Mouse (Mus musculus): ENCODE measurements around the gene Olfr1377. TPM values are rescaled to one million over a fixed set of nuclear protein-coding genes. Genes with fewer than 3 reads are reported as not detected.

Gene Olfr1377
- polyA plus RNA-seq (2015; fragmentation: Illumina TruSeq; extraction: RNeasy Lipid Tissue Mini Kit (QIAGEN cat#74804); ENCODE audit: insufficient read depth, low replicate concordance): not detected

GRCm38 (mm10) chr11:50981667-50982066 is at the start of gene Olfr1377:
Gene Olfr1377 (plus strand): TSS chr11:50981967.

DNA sequence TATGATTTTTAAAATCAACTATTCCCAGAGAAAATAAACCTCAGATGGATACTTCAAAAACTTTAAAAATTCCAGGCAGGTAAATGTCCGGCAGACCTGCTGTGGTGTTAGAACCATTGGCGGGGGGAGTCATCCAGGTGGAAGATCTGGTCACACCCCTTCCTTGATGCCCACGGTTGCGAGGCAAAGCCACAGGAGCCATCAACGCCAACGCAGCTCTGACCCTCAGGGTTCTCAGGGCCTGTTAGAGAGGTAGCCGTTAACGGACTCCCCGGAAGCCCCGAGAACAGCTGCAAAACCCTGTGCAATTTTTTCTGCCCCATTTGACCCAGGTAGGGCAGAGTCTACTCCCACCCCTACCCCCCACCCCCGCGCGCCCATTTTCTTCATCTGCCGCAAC is 38.3 kb upstream of the Olfr1377 start, which contains the start of gene 4933414I15Rik:
Gene 4933414I15Rik (minus strand): TSS at position 260 of the 400 bp plus-strand sequence.

GRCm38 (mm10) chr11:50953665-50954064 is 28.1 kb upstream of the Olfr1377 start, which contains the start of gene Prop1:
Gene Prop1 (minus strand): TSS chr11:50953765.

DNA sequence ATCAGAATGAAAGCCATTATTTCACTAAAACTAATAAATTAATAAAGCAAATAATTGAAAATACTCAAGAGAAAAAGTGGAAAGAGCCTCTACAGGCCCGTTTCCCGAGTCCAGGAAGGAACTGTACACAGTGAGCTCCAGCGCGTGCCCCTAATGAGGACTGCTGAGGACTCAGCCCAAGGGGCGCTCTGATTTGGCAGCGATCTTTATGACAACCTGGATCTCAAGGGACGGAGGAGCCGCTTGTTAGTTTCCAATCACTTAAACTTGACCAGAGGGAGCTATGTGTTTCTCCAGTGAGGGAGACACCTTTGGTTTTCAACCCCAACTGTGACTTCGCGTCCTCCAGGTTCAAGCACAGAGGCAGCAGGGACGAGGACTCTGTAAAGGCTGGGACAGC is 15.5 kb upstream of the Olfr1377 start, which contains the start of gene Olfr1378:
Gene Olfr1378 (plus strand): TSS at position 301 of the 400 bp plus-strand sequence.

GRCm38 (mm10) chr11:51003296-51003695 is 21.5 kb downstream of the Olfr1377 start, which contains the start of gene Olfr51:
Gene Olfr51 (plus strand): TSS chr11:51003596.

GRCm38 (mm10) chr11:51013936-51014335 is 32.2 kb downstream of the Olfr1377 start, which contains the start of gene Olfr54:
Gene Olfr54 (plus strand): TSS chr11:51014236.

Other genes with a start within 250 kb of the Olfr1377 start
- 5.4 TPM for gene Zfp354c, start 154.2 kb upstream of the Olfr1377 start, polyA plus RNA-seq (2015; fragmentation: Illumina TruSeq; extraction: RNeasy Lipid Tissue Mini Kit (QIAGEN cat#74804); ENCODE audit: insufficient read depth, low replicate concordance)
- gene Zfp879, start 140.4 kb upstream of the Olfr1377 start, polyA plus RNA-seq (2015; fragmentation: Illumina TruSeq; extraction: RNeasy Lipid Tissue Mini Kit (QIAGEN cat#74804); ENCODE audit: insufficient read depth, low replicate concordance): 0.37 TPM
- 2.6 TPM for gene Grm6, start 131.3 kb upstream of the Olfr1377 start, polyA plus RNA-seq (2015; fragmentation: Illumina TruSeq; extraction: RNeasy Lipid Tissue Mini Kit (QIAGEN cat#74804); ENCODE audit: insufficient read depth, low replicate concordance)
- 0.62 TPM for gene Zfp454, start 94.3 kb upstream of the Olfr1377 start, polyA plus RNA-seq (2015; fragmentation: Illumina TruSeq; extraction: RNeasy Lipid Tissue Mini Kit (QIAGEN cat#74804); ENCODE audit: insufficient read depth, low replicate concordance)
- gene Zfp2, start 65.8 kb upstream of the Olfr1377 start, polyA plus RNA-seq (2015; fragmentation: Illumina TruSeq; extraction: RNeasy Lipid Tissue Mini Kit (QIAGEN cat#74804); ENCODE audit: insufficient read depth, low replicate concordance): 3.0 TPM
- 0.62 TPM for gene Zfp354b, start 50.3 kb upstream of the Olfr1377 start, polyA plus RNA-seq (2015; fragmentation: Illumina TruSeq; extraction: RNeasy Lipid Tissue Mini Kit (QIAGEN cat#74804); ENCODE audit: insufficient read depth, low replicate concordance)
- not detected for gene 4933414I15Rik, start 38.2 kb upstream of the Olfr1377 start, polyA plus RNA-seq (2015; fragmentation: Illumina TruSeq; extraction: RNeasy Lipid Tissue Mini Kit (QIAGEN cat#74804); ENCODE audit: insufficient read depth, low replicate concordance)
- gene Prop1, start 28.2 kb upstream of the Olfr1377 start, polyA plus RNA-seq (2015; fragmentation: Illumina TruSeq; extraction: RNeasy Lipid Tissue Mini Kit (QIAGEN cat#74804); ENCODE audit: insufficient read depth, low replicate concordance): not detected
- not detected for gene Olfr1378, start 15.4 kb upstream of the Olfr1377 start, polyA plus RNA-seq (2015; fragmentation: Illumina TruSeq; extraction: RNeasy Lipid Tissue Mini Kit (QIAGEN cat#74804); ENCODE audit: insufficient read depth, low replicate concordance)
- gene Olfr51, start 21.6 kb downstream of the Olfr1377 start, polyA plus RNA-seq (2015; fragmentation: Illumina TruSeq; extraction: RNeasy Lipid Tissue Mini Kit (QIAGEN cat#74804); ENCODE audit: insufficient read depth, low replicate concordance): not detected
- gene Olfr54, start 32.3 kb downstream of the Olfr1377 start, polyA plus RNA-seq (2015; fragmentation: Illumina TruSeq; extraction: RNeasy Lipid Tissue Mini Kit (QIAGEN cat#74804); ENCODE audit: insufficient read depth, low replicate concordance): not detected
- gene Olfr1375, start 66.1 kb downstream of the Olfr1377 start, polyA plus RNA-seq (2015; fragmentation: Illumina TruSeq; extraction: RNeasy Lipid Tissue Mini Kit (QIAGEN cat#74804); ENCODE audit: insufficient read depth, low replicate concordance): not detected
- 2.6 TPM for gene Zfp354a, start 77.3 kb downstream of the Olfr1377 start, polyA plus RNA-seq (2015; fragmentation: Illumina TruSeq; extraction: RNeasy Lipid Tissue Mini Kit (QIAGEN cat#74804); ENCODE audit: insufficient read depth, low replicate concordance)
- not detected for gene Gm12569, start 238.5 kb downstream of the Olfr1377 start, polyA plus RNA-seq (2015; fragmentation: Illumina TruSeq; extraction: RNeasy Lipid Tissue Mini Kit (QIAGEN cat#74804); ENCODE audit: insufficient read depth, low replicate concordance)